In genomic region chr13:4776855-4777254, GRCm38 (mm10) we compare ENCODE assay signal across 8 mouse cellular contexts.
A peak's percentile ranks its signal among the peaks of the same experiment; 100 is the strongest.
DNase-seq lines count a peak whose midpoint lies in the region; ATAC-seq and TF ChIP-seq lines count a peak whose summit lies in the region.

No protein-coding gene starts in this region.

- ATAC-seq in hindbrain, embryonic 16.5 days: no peak
- ATAC-seq in kidney, postnatal 0 days (replicated peaks; ENCODE audit: low FRiP score, low read depth): no peak
- ATAC-seq in erythroblast, adult 5-6 weeks (replicated peaks; ENCODE audit: low FRiP score, poor library complexity, severe bottlenecking): no peak

- no peaks in the 10 kb centered on the region for H3K4me1 ChIP-seq in hindbrain, embryonic 10.5 days (replicated peaks)
- no peaks in the 10 kb centered on the region for H3K4me1 ChIP-seq in hindbrain, embryonic 16.5 days (ENCODE audit: control insufficient read depth, insufficient read depth, low read depth, low read length)
- H3K4me1 ChIP-seq in kidney, postnatal 0 days (replicated peaks; ENCODE audit: insufficient read depth, low read length): no peaks in the 10 kb centered on the region

- TF ChIP-seq CTCF in kidney, postnatal 0 days (IDR thresholded peaks at IDR 0.05; ENCODE audit: low read depth): peak; percentile 77

- no peaks in the 10 kb centered on the region for H3K9me3 ChIP-seq in hindbrain, embryonic 10.5 days
- H3K9me3 ChIP-seq in hindbrain, embryonic 16.5 days (ENCODE audit: control insufficient read depth, low read length): no peaks in the 10 kb centered on the region
- no peaks in the 10 kb centered on the region for H3K9me3 ChIP-seq in kidney, postnatal 0 days (replicated peaks; ENCODE audit: low read length)

- 42% methylated on average over 4 of the region's 4 CpGs for WGBS in hindbrain, embryonic 10.5 days
- 40% methylated on average over 4 of the region's 4 CpGs for WGBS in hindbrain, embryonic 16.5 days
- 36% methylated on average over 4 of the region's 4 CpGs for WGBS in kidney, postnatal 0 days

- peak; percentile 23 for DNase-seq in hindbrain, embryonic 10.5 days (ENCODE audit: low spot score)
- peak; percentile 64 for DNase-seq in urinary bladder, postnatal 14 days (ENCODE audit: low spot score)
- no peak for DNase-seq in urinary bladder, adult 2 months (ENCODE audit: low spot score)
- peak; percentile 32 for DNase-seq in embryo, embryonic 9.5 days (ENCODE audit: extremely low spot score)
- peak; percentile 83 for DNase-seq in kidney, postnatal 0 days (ENCODE audit: low spot score)
- DNase-seq in lung, postnatal 25 days (ENCODE audit: low spot score): peak; percentile 70

- H3K4me3 ChIP-seq in hindbrain, embryonic 10.5 days: no peak overlapping the region
- H3K4me3 ChIP-seq in hindbrain, embryonic 16.5 days (ENCODE audit: low read length): no peak overlapping the region
- no peak overlapping the region for H3K4me3 ChIP-seq in kidney, postnatal 0 days (replicated peaks; ENCODE audit: low read depth, low read length)

- no peaks in the 10 kb centered on the region for H3K27me3 ChIP-seq in hindbrain, embryonic 10.5 days (ENCODE audit: insufficient read depth, poor library complexity, severe bottlenecking)
- no peaks in the 10 kb centered on the region for H3K27me3 ChIP-seq in hindbrain, embryonic 16.5 days (replicated peaks; ENCODE audit: control insufficient read depth, insufficient read depth, low read length)
- H3K27me3 ChIP-seq in kidney, postnatal 0 days (ENCODE audit: insufficient read depth, low read length): no peaks in the 10 kb centered on the region

- H3K27ac ChIP-seq in hindbrain, embryonic 10.5 days: no peak overlapping the region
- H3K27ac ChIP-seq in hindbrain, embryonic 16.5 days (ENCODE audit: low read depth, low read length): no peak overlapping the region
- no peak overlapping the region for H3K27ac ChIP-seq in kidney, postnatal 0 days

- H3K4me2 ChIP-seq in hindbrain, embryonic 16.5 days (ENCODE audit: low read length): no peak overlapping the region
- no peak overlapping the region for H3K4me2 ChIP-seq in kidney, postnatal 0 days (ENCODE audit: low read length)

- no peaks in the 10 kb centered on the region for H3K36me3 ChIP-seq in hindbrain, embryonic 10.5 days
- no peaks in the 10 kb centered on the region for H3K36me3 ChIP-seq in hindbrain, embryonic 16.5 days (ENCODE audit: control insufficient read depth, insufficient read depth, low read length)
- H3K36me3 ChIP-seq in kidney, postnatal 0 days (ENCODE audit: insufficient read depth, low read length): no peaks in the 10 kb centered on the region

- no peak overlapping the region for H3K9ac ChIP-seq in hindbrain, embryonic 16.5 days (ENCODE audit: low read depth, low read length)
- no peak overlapping the region for H3K9ac ChIP-seq in kidney, postnatal 0 days (ENCODE audit: low read depth, low read length)
